Mouse (Mus musculus): ENCODE results near the gene Lce1a1. TPM values are rescaled to one million over a fixed set of nuclear protein-coding genes. Genes with fewer than 3 reads are reported as not detected.
"Not testable (repeated sequence)": the region's sequence is repeated elsewhere in the genome, so short reads cannot be mapped to it uniquely, and the experiment has no call there.

Lce1a1 gene
- not detected in 2 replicates for polyA plus RNA-seq (2014; fragmentation: Nextera tagmentation; extraction: Ambion mirVana)

DNA sequence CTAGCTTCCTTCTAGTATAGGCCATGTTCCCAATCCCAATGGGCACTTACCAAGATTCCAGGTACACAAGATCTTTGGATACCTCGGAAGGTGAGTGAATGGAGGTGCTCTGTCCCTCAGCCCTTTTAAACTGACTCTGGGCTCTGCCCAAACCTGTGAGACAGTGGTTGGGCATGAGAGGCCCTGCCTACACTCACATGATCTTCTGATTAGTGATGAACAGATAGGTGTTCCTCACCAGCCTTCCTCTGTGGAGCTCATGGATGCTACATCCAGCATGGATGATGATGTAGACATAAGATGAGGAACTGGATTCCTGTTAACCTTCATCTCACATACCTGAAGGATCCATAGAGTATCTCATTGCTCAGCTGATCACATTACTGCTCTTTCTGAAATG lies at the start of gene Lce1a1:
Gene Lce1a1 (minus strand): TSS at position 101 of the 400 bp plus-strand sequence.
- Histone ChIP-seq H3K27me3 (replicated peaks; ENCODE audit: control insufficient read depth, insufficient read depth, low read length) (no peaks in the 10 kb centered on the region), H3K9ac (ENCODE audit: low read length) (no peak within 1 kb of the TSS), H3K36me3 (ENCODE audit: control insufficient read depth, insufficient read depth, low read length) (no peaks in the 10 kb centered on the region), H3K4me2 (ENCODE audit: low read length) (no peak within 1 kb of the TSS), H3K4me1 (ENCODE audit: control insufficient read depth, insufficient read depth, low read length) (no peaks in the 10 kb centered on the region), H3K4me3 (ENCODE audit: low read depth, low read length) (no peak within 1 kb of the TSS), H3K27ac (ENCODE audit: low read depth, low read length) (no peak within 1 kb of the TSS), H3K9me3 (replicated peaks; ENCODE audit: control insufficient read depth, low read length) (no peaks in the 10 kb centered on the region)
- WGBS: 86% methylated on average over 1 of the region's 1 CpGs
- no peak for ATAC-seq
- no peak for DNase-seq (ENCODE audit: low spot score)

DNA sequence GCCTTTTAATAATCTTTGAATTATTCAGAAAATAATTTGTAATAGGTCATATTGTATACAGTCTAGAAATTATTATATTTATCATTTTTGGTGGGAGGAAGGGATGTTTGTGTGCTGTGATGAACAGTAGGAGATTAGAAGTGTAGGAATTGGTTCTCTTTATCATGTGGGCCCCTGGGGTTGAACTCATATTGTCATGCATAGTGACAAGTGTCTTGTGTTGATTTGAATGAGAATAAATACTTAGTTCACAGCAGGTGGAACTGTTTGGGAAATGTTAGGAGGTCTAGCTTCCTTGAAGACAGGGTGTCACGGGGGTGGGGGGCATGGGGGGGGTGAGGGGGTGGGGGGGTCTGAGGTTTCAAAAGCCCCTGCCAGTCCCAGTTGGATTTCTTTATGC lies 46.5 kb upstream of the Lce1a1 start:
- H3K9ac ChIP-seq (ENCODE audit: low read length): no peak overlapping the region
- no peaks in the 10 kb centered on the region for H3K9me3 ChIP-seq (replicated peaks; ENCODE audit: control insufficient read depth, low read length)
- 0% methylated on average over 1 of the region's 1 CpGs for WGBS
- H3K36me3 ChIP-seq (ENCODE audit: control insufficient read depth, insufficient read depth, low read length): no peaks in the 10 kb centered on the region
- DNase-seq (ENCODE audit: low spot score) (no peak), ATAC-seq (no peak)
- no peak overlapping the region for H3K4me2 ChIP-seq (ENCODE audit: low read length)
- H3K27me3 ChIP-seq (replicated peaks; ENCODE audit: control insufficient read depth, insufficient read depth, low read length): no peaks in the 10 kb centered on the region
- no peak overlapping the region for H3K4me3 ChIP-seq (ENCODE audit: low read depth, low read length)
- H3K4me1 ChIP-seq (ENCODE audit: control insufficient read depth, insufficient read depth, low read length): no peaks in the 10 kb centered on the region
- no peak overlapping the region for H3K27ac ChIP-seq (ENCODE audit: low read depth, low read length)

DNA sequence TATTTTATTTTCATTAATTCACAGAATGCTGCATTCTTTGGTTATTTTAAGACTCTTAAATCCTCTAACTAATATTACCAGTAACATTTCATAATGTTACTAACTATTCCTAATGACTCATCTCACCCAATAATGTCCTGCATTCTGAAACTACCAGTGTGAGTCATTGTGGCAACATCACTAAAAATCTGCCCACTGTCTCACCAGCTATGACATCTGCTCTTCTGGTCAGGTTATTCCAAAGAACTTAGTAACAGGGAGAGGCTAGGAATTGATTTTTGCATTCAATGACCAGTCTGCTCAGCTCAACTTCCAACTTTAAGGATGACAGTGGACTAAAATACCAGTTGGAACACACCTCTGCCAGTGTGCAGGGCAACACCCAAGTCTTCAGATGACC lies 43.6 kb upstream of the Lce1a1 start:
- H3K27me3 ChIP-seq (replicated peaks; ENCODE audit: control insufficient read depth, insufficient read depth, low read length): no peaks in the 10 kb centered on the region
- no peak for DNase-seq (ENCODE audit: low spot score)
- H3K4me3 ChIP-seq (ENCODE audit: low read depth, low read length): no peak overlapping the region
- no peak overlapping the region for H3K27ac ChIP-seq (ENCODE audit: low read depth, low read length)
- ATAC-seq: no peak
- no peaks in the 10 kb centered on the region for H3K9me3 ChIP-seq (replicated peaks; ENCODE audit: control insufficient read depth, low read length)
- no peak overlapping the region for H3K4me2 ChIP-seq (ENCODE audit: low read length)
- H3K4me1 ChIP-seq (ENCODE audit: control insufficient read depth, insufficient read depth, low read length): no peaks in the 10 kb centered on the region
- no peaks in the 10 kb centered on the region for H3K36me3 ChIP-seq (ENCODE audit: control insufficient read depth, insufficient read depth, low read length)
- no peak overlapping the region for H3K9ac ChIP-seq (ENCODE audit: low read length)

DNA sequence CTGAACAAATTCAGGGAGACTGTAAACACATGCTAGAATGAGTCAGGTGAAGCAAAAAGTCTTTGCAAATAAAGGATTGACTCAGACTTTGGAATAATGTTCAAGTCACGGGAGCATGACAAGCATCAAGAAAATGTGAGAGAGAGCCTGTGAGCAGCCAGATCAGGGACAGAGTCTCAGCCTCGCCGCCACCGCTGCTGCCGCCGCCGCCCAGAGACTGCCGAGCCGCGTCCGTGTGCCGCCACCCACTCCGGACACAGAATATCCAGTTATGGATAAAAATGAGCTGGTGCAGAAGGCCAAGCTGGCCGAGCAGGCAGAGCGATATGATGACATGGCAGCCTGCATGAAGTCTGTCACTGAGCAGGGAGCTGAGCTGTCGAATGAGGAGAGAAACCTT lies 41.0 kb upstream of the Lce1a1 start:
- not testable (repeated sequence) for H3K27me3 ChIP-seq (replicated peaks; ENCODE audit: control insufficient read depth, insufficient read depth, low read length)

DNA sequence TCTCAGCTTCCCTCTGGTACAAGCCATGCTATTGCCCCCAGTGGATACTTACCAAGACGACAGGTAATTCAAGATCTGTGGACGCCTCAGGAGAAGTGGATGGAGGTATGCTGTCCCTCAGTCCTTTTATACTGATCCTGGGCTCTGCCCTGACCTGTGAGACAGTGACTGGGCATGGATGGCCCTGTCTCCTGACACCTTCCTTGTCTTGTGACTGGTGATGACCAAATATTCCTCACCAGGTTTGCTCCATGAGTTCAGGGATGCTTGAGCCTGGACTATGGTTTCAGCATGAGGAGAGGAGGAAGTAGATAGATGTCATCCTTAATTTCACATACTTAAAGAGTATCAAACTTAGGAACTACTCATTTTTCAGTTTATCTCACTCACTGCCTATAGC lies 39.0 kb upstream of the Lce1a1 start, which contains the start of gene Lce1d:
Gene Lce1d (minus strand): TSS at position 101 of the 400 bp plus-strand sequence.
- DNase-seq (ENCODE audit: low spot score) (no peak), ATAC-seq (no peak)
- 65% methylated on average over 2 of the region's 2 CpGs for WGBS
- no peak within 1 kb of the TSS for H3K27ac ChIP-seq (ENCODE audit: low read depth, low read length)
- no peaks in the 10 kb centered on the region for H3K36me3 ChIP-seq (ENCODE audit: control insufficient read depth, insufficient read depth, low read length)
- H3K4me3 ChIP-seq (ENCODE audit: low read depth, low read length): no peak within 1 kb of the TSS
- no peaks in the 10 kb centered on the region for H3K27me3 ChIP-seq (replicated peaks; ENCODE audit: control insufficient read depth, insufficient read depth, low read length)
- no peaks in the 10 kb centered on the region for H3K9me3 ChIP-seq (replicated peaks; ENCODE audit: control insufficient read depth, low read length)
- no peaks in the 10 kb centered on the region for H3K4me1 ChIP-seq (ENCODE audit: control insufficient read depth, insufficient read depth, low read length)
- H3K9ac ChIP-seq (ENCODE audit: low read length): no peak within 1 kb of the TSS
- H3K4me2 ChIP-seq (ENCODE audit: low read length): no peak within 1 kb of the TSS

More for the DNA sequence above, 41.0 kb upstream of the Lce1a1 start:
- not testable (repeated sequence) for H3K9ac ChIP-seq (ENCODE audit: low read length); DNase-seq (ENCODE audit: low spot score); H3K36me3 ChIP-seq (ENCODE audit: control insufficient read depth, insufficient read depth, low read length); H3K4me3 ChIP-seq (ENCODE audit: low read depth, low read length); H3K9me3 ChIP-seq (replicated peaks; ENCODE audit: control insufficient read depth, low read length); H3K27ac ChIP-seq (ENCODE audit: low read depth, low read length); H3K4me2 ChIP-seq (ENCODE audit: low read length); ATAC-seq; H3K4me1 ChIP-seq (ENCODE audit: control insufficient read depth, insufficient read depth, low read length)
- WGBS: 89% methylated on average over 16 of the region's 16 CpGs

DNA sequence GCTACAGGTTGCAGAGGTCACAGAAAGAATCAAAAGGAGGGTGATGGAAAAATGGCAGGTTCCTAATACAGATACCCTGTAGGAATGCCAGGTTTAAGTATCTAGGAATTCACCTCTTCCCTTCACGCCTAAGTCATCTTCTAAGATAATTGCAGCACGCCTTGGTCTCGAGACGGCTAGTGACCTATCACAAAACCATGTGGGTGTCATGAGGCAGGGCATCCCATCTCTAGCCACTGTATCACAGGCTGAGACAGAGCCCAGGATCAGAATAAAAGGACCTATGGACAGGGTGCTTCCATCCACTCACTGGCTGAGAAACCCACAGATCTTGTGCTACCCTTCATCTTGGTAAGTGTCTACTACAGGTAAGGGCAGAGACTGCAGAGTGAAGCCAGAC lies 30.8 kb upstream of the Lce1a1 start, which contains the start of gene Lce1c:
Gene Lce1c (plus strand): TSS at position 301 of the 400 bp plus-strand sequence.
- WGBS: 95% methylated on average over 4 of the region's 4 CpGs

DNA sequence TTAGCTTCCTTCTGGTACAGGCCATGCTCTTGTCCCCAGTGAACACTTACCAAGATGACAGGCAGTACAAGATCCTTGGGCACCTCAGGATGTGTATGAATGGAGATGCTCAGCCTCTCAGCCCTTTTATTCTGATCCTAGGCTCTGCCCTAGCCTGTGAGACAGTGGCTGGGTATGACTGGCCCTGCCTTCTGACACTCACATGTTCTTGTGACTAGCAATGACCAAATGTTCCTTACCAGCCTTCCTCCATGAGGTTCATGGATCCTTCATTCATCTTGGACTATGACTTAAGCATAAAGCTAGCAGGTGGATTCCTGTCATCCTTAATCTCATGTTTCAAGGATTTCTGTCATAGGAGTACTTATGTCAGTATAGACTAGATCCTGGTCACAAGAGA lies 22.1 kb upstream of the Lce1a1 start, which contains the start of gene Lce1a2:
Gene Lce1a2 (minus strand): TSS at position 101 of the 400 bp plus-strand sequence.
- H3K36me3 ChIP-seq (ENCODE audit: control insufficient read depth, insufficient read depth, low read length): no peaks in the 10 kb centered on the region
- H3K9ac ChIP-seq (ENCODE audit: low read length): no peak within 1 kb of the TSS
- H3K4me3 ChIP-seq (ENCODE audit: low read depth, low read length): no peak within 1 kb of the TSS
- no peak for DNase-seq (ENCODE audit: low spot score)
- no peaks in the 10 kb centered on the region for H3K9me3 ChIP-seq (replicated peaks; ENCODE audit: control insufficient read depth, low read length)
- no peaks in the 10 kb centered on the region for H3K4me1 ChIP-seq (ENCODE audit: control insufficient read depth, insufficient read depth, low read length)
- no peak for ATAC-seq
- H3K27ac ChIP-seq (ENCODE audit: low read depth, low read length): no peak within 1 kb of the TSS
- no peaks in the 10 kb centered on the region for H3K27me3 ChIP-seq (replicated peaks; ENCODE audit: control insufficient read depth, insufficient read depth, low read length)
- no peak within 1 kb of the TSS for H3K4me2 ChIP-seq (ENCODE audit: low read length)

More for the DNA sequence above, 30.8 kb upstream of the Lce1a1 start, which contains the start of gene Lce1c:
- Histone ChIP-seq H3K4me1 (ENCODE audit: control insufficient read depth, insufficient read depth, low read length) (no peaks in the 10 kb centered on the region), H3K27me3 (replicated peaks; ENCODE audit: control insufficient read depth, insufficient read depth, low read length) (no peaks in the 10 kb centered on the region), H3K9me3 (replicated peaks; ENCODE audit: control insufficient read depth, low read length) (no peaks in the 10 kb centered on the region), H3K4me2 (ENCODE audit: low read length) (no peak within 1 kb of the TSS), H3K27ac (ENCODE audit: low read depth, low read length) (no peak within 1 kb of the TSS), H3K9ac (ENCODE audit: low read length) (no peak within 1 kb of the TSS), H3K4me3 (ENCODE audit: low read depth, low read length) (no peak within 1 kb of the TSS), H3K36me3 (ENCODE audit: control insufficient read depth, insufficient read depth, low read length) (no peaks in the 10 kb centered on the region)
- ATAC-seq (no peak), DNase-seq (ENCODE audit: low spot score) (no peak)

DNA sequence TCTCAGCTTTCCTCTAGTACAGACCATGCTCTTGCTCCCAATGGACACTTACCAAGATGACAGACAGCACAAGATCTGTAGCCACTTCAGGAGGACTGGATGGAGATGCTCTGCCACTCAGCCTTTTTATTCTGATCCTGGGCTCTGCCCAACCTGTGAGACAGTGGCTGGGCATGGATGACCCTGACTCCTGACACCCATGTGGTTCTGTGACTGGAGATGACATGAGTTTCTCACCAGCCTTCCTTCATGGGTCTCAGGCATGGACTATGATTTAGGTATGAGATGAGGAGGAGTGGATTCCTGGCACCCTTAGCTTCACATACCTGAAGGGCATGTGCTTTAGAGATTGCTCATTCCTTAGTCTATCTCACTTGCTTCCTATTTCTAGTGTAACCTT lies 8.7 kb upstream of the Lce1a1 start, which contains the start of gene Lce1b:
Gene Lce1b (minus strand): TSS at position 101 of the 400 bp plus-strand sequence.
- Histone ChIP-seq H3K4me2 (ENCODE audit: low read length) (no peak within 1 kb of the TSS), H3K9me3 (replicated peaks; ENCODE audit: control insufficient read depth, low read length) (no peaks in the 10 kb centered on the region), H3K9ac (ENCODE audit: low read length) (no peak within 1 kb of the TSS), H3K36me3 (ENCODE audit: control insufficient read depth, insufficient read depth, low read length) (no peaks in the 10 kb centered on the region), H3K27me3 (replicated peaks; ENCODE audit: control insufficient read depth, insufficient read depth, low read length) (no peaks in the 10 kb centered on the region), H3K4me1 (ENCODE audit: control insufficient read depth, insufficient read depth, low read length) (no peaks in the 10 kb centered on the region), H3K4me3 (ENCODE audit: low read depth, low read length) (no peak within 1 kb of the TSS), H3K27ac (ENCODE audit: low read depth, low read length) (no peak within 1 kb of the TSS)
- no peak for ATAC-seq
- DNase-seq (ENCODE audit: low spot score): no peak

DNA sequence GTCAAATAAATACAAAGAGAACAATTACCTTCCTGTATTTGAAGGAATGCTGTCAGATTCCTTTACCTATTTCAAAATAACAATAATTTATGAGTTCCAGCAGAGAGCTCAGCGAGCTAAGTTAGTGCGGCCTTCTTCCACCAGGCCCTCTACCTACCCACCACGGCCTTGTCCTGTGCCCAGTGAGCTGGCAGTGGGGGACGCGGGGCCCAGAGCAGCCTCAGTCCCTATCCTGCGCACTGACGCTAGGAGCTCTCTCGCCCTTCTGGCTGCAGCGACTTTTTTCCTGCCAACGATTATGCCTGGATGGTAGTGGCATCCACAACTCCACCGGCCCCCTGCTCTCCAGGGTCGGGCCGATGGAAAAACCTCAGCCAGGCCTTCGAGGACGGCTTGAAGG lies 8.3 kb downstream of the Lce1a1 start:
- H3K36me3 ChIP-seq (ENCODE audit: control insufficient read depth, insufficient read depth, low read length): no peaks in the 10 kb centered on the region
- DNase-seq (ENCODE audit: low spot score) (no peak), ATAC-seq (no peak)
- H3K4me3 ChIP-seq (ENCODE audit: low read depth, low read length): no peak overlapping the region
- no peaks in the 10 kb centered on the region for H3K27me3 ChIP-seq (replicated peaks; ENCODE audit: control insufficient read depth, insufficient read depth, low read length)
- no peak overlapping the region for H3K27ac ChIP-seq (ENCODE audit: low read depth, low read length)
- no peaks in the 10 kb centered on the region for H3K4me1 ChIP-seq (ENCODE audit: control insufficient read depth, insufficient read depth, low read length)
- H3K9ac ChIP-seq (ENCODE audit: low read length): no peak overlapping the region
- no peak overlapping the region for H3K4me2 ChIP-seq (ENCODE audit: low read length)
- WGBS: 93% methylated on average over 15 of the region's 15 CpGs
- H3K9me3 ChIP-seq (replicated peaks; ENCODE audit: control insufficient read depth, low read length): no peaks in the 10 kb centered on the region

Data from forebrain, embryonic 14.5 days (tissue).